Mouse (Mus musculus): ENCODE data around the gene Bbs9.

GRCm38 (mm10) chr9:22515076-22515475 is 39.6 kb downstream of the Bbs9 start:
- TF ChIP-seq CTCF (IDR thresholded peaks at IDR 0.05; ENCODE audit: control insufficient read depth, insufficient read depth, insufficient read length) (no peak), MAX (IDR thresholded peaks at IDR 0.05) (no peak), USF1 (IDR thresholded peaks at IDR 0.05; ENCODE audit: low read depth) (no peak), CEBPB (IDR thresholded peaks at IDR 0.05; ENCODE audit: low read depth) (no peak), MYOG (IDR thresholded peaks at IDR 0.05; ENCODE audit: control insufficient read depth, extremely low read depth, insufficient read length) (no peak), MYOD1 (IDR thresholded peaks at IDR 0.05; ENCODE audit: control insufficient read depth, insufficient read length, low read depth) (no peak), FOSL1 (IDR thresholded peaks at IDR 0.05; ENCODE audit: insufficient read depth, low read length, poor library complexity, severe bottlenecking) (no peak)
